Mouse (Mus musculus) lung, adult 2 months (tissue): ENCODE measurements around the gene Socs3.

Experiments
- CTCF ChIP-seq: fragments of 200-500 bp; IDR thresholded peaks from 2 replicates; pipeline ENCODE4 v1.5.1; 2011; ENCODE audit warnings: mild to moderate bottlenecking, low read length, control low read depth; ENCODE audit not compliant: insufficient read depth
- POLR2A ChIP-seq: fragments of 200-500 bp; IDR thresholded peaks from 2 replicates; pipeline ENCODE4 v1.6.1; 2011; ENCODE audit warnings: low read depth, mild to moderate bottlenecking, control low read depth, low read length, borderline replicate concordance; ENCODE audit errors: extremely low read depth

- TF ChIP-seq POLR2A (no peak), CTCF (no peak)
Measured at GRCm38 (mm10) chr11:118009865-118010571, 40.2 kb upstream of the Socs3 start.
